Mouse (Mus musculus) Muller cell, postnatal 12 days (primary cell): ENCODE results near the gene Chil1.

Experiments
- DNase-seq: peaks from one replicate; pipeline ENCODE4 v3.0.0-alpha.2; 2015; ENCODE audit errors: inconsistent ontology term

Gene Chil1

GRCm38 (mm10) chr1:134205296-134206018 lies 23.5 kb downstream of the Chil1 start:
- no peak for DNase-seq

DNA sequence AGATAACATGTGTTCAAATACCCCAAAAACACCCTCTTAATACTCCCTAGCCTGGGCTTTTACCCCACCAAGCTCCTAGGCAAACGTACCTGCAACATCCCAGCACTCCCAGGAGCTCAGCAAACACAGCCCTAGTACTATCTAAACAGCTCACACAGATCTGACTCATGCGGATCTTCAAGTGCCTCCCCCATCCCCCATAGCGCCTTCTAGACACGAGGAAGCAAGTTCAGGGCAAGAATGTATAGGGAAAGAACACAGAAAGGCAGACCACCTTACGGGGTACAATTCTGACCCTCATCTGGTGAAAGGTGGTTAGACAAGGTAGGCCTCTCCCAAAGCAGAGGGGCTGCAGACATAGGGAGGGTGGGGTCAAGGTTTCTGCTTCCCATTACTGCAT lies 24.1 kb downstream of the Chil1 start:
- DNase-seq: no peak

DNA sequence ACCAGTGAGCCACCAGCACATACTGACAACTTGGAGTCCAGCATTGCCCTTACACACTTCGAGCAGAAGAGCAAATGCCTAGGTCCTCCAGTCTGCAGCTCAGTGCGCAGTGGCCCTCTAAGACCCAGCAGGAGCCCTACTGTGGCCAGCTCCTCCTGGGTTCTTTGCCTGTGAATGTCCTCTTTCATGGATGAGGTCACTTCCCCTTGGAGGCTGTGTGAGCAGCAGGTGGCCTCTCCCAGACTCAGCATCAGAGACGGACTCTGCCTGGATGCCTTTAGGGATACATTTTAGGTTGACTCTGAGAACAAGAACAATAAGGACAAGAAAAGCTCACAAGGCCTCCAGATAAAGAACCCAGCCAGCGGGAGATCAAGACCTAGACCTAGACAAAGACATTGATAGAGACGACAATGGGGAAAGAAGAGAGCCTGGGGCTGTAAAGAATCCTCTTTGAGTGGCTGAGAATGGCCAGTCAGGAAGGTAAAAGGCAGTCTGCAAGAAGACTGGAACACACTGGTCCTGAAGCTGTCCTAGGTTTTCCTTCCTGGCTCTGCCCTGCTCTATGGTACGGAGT lies 28.3 kb downstream of the Chil1 start:
- no peak for DNase-seq

- no peak for DNase-seq
These were observed 29.1 kb downstream of the Chil1 start for GRCm38 (mm10) chr1:134211043-134211442.

DNA sequence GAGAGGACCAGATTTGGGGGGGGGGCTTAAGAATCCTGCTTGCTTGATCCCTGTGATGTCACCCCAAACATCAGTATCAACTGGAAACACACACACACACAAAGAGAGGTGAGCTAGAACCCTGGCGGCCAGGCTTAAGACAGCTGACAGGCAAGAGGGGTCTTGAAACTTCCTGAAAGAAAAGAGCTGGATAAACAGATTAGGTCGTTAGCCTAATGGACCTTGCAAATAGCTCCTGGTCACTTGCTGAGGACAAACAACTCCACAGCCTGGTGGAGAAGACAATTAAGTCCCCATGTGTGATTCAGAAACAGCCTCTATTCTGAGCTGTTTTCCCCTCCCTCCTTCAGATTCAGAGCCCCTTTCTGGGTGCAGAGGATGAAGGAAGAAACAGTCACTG lies 29.7 kb downstream of the Chil1 start:
- no peak for DNase-seq

DNA sequence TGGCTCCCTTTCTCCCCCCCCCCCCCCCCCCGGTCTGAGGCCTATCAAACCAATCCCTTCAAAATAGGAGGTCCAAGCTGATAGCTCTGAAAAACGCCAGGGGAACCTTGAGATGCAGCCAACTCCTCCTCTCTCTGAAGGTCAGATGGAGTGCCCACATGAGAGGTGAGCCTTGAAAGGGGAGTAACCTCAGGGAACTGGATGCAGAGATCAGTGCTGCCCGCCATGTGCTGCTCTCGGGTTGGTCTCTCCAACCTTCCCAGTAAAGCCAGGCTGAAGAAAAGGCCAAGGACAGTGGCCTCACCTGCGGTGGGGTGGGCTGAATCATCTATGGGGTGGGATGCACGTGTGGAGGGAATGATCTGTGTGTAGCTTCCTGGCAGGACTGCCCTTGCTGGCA lies 30.4 kb downstream of the Chil1 start:
- no peak for DNase-seq

DNA sequence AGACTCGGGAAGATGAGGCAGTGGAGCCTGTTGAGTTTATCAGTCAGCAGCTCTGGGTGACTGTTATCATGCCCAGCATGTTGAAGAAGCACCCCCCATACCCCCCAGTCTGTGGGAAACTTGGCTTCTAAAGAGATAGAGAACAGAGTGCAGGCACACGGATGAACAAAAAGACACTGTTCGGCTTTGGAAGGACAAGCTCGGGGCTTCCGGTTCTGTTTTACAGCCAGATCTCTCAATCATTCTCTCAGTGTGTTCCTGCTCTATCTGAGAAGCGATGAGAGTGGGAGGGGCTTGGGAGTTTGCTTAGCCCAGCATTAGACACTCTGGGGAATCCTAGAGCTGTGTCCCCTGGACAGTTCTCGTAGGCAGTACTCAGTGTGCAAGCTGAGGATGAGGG lies 31.4 kb downstream of the Chil1 start:
- no peak for DNase-seq

GRCm38 (mm10) chr1:134215059-134215458 lies 33.1 kb downstream of the Chil1 start:
- no peak for DNase-seq

DNA sequence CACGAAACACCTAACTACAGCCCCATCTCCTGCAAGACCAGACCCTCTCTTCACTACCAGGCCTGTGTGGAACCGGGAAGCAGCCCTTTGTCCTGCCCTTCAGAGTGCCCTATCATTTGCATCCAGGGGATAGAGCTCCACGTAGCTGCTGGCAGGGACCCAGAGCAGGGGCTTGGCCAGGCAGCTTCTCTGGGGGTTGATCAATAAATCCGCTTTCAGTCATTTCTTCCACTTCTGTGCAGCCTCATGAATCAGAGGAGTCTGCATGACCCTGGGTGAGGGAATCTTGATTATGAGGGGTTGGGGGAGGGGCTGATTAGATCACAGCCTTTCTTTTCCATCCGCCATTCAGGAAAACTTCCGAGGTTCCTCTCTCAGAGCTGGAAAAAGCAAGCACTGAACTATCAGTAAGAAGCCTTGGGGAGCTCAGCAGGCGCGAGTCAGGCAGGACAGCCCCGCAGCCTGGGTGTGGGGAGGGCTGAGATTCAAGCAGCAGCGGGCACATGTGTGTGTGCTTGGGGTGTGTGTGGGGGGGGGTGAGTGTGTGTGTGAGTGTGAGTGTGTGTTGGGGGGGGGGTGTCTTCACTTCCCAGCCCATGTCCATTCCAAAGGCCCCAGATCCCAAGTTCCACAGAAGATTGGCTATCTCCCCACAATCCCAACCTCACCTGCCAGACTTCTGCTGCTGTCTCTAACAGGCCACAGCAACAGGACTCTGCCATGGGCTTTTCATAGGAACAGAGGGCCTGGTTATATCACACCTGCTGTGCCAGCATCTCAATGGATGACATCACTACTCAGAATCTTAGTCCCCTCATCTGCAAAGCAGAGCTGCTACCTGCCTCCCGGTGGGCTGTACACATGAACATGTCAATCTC lies 34.0 kb downstream of the Chil1 start:
- no peak for DNase-seq

GRCm38 (mm10) chr1:134216629-134216971 lies 34.6 kb downstream of the Chil1 start:
- DNase-seq: no peak

- DNase-seq: no peak
These were observed 35.1 kb downstream of the Chil1 start for GRCm38 (mm10) chr1:134217028-134217481.

DNA sequence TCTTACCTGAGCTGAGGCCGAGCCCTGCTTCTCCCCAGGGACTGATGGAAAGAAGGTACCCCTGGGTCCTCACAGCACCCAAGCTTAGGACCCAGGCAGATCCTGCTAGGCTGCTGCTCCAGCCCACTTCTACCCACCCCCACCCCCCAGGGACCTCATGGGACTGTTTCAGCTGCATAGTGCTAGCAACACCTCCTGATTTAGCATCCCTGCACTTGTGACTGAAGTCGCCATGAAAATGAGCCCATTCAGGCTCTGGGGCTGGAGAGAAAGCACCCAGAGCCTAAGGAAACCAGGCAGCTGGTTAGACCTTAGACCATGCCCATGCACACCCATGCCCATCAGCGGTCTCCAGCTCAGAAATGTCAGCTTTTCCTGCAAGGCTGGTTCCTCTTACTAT lies 36.0 kb downstream of the Chil1 start:
- no peak for DNase-seq

- DNase-seq: no peak
These were observed 37.6 kb downstream of the Chil1 start for GRCm38 (mm10) chr1:134219608-134220007.

GRCm38 (mm10) chr1:134221172-134221571 lies 39.2 kb downstream of the Chil1 start:
- DNase-seq: no peak

DNA sequence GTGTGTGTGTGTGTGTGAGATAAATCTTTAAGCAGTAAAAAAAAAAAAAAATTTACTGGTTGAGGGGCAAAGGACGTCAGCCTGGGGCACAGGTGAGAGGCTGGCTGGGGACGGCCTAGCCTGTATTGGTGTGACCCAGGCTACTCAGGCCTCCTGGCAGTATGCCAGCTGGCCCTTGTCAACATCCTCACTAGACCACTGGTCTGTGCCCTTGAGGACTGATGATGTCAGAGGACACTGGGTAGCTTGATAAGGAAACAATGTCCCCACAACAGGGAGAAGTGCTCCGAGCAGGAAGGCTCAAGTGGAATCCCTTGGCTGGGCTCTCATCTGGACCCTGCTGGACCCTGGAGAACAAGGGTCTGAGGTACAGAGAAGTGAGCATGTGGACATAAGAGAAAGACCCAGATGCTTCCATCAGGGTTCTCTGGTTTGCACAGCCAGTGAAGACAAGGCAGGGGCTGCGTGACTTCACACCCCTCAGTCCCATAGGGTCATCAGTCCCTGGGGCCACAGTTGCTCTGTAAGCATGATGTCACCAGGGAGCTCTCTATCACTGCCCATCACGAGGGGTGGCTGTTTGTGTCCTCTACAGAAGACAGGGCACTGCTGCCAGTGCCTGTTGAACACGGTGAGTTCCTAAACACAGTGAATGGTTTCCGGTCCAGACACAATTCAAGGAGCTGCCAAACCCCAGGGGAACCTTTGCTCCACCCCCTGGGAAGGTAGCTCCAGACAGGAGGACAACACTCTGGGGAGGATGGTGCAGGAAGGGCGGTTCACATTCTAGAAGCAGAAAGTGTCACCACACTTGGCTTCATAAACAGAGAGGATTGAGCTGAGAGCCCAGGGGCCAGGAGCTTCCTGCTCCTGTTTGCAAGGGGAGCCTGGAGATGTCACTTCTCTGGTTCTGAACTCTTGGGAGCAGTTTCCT lies 40.4 kb downstream of the Chil1 start:
- DNase-seq: no peak

DNA sequence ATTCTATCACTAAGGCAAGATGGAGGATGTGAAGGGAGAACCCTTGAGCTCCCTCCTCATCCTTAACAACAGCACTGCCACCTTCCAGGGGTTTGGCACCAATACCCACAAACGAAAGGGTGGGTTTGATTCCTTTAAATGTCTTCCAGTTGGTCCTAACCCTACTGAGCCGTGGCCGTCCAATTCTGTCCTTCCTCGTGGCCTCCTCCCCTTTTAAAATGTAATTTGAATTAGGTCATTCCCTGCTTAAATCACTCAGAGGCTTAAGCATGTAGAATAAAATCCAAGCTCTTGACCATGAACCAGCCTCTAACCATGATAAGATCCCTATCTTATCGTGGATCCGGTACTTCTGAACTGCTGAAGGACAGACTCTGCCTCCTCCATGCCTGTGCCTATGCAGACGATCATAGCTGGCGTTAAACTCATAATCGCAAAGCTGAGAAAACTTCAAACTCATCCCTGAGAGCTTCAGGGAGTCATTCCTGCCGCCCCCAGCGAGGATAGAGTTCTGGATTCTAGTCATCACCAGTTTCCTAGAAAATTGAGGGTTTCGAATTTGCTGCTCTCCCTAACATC lies 42.8 kb downstream of the Chil1 start:
- no peak for DNase-seq

GRCm38 (mm10) chr1:134225375-134225774 lies 43.4 kb downstream of the Chil1 start:
- no peak for DNase-seq

DNA sequence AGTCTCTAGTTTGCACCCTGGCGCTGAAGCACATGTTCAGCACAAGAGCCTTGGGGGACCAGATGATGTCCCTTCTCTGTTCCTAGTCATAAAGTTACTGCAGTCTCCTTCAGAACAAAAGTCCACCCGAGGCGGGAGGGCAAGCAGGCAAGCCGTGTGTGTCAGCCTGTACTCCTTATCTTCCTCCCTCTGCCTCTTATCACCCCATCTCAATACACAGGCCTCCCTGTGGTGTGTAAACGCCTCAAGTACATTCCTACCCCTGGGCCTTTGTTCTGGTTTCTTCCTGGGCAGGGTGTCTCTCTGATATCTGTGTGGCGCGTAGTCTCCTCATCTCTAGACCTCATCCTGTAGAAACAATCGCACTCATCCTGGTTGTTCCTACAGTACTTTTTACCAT lies 44.8 kb downstream of the Chil1 start:
- DNase-seq: no peak

DNA sequence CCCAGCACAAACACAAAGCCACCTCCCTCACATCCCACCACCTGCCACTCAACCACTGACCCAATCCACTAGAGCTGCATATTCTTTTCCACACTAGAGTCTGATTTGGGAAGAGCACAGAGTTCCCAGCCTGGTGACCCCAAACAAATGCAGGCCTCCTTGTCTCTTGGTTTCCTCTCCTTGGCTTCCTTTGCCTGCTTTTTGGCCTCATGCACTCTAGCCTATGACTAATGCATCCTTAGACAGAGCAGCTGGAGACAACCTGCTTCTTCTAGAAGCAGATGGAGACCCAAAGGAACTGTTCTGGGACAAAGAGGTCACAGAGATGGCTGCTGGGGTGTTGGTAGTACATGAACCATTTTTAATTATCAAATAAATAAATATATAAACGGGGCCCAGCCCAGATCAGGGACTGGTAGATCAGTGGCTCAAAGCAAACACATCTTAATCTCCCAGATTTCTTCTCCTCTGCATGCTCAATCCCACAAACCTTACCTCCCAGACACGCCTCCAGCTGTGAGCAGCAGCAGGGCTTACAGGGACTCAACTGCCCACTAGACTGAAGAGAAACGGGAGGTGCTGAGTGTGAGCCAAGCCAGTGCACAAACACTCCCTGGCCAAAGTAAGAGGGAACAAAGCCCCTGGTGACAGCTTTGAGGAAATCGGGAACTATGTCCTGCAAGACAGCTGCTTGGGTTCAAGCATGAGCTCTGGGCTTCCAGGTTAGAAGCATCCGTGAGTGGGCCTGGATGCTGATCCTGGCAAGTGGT lies 48.0 kb downstream of the Chil1 start:
- DNase-seq: no peak

DNA sequence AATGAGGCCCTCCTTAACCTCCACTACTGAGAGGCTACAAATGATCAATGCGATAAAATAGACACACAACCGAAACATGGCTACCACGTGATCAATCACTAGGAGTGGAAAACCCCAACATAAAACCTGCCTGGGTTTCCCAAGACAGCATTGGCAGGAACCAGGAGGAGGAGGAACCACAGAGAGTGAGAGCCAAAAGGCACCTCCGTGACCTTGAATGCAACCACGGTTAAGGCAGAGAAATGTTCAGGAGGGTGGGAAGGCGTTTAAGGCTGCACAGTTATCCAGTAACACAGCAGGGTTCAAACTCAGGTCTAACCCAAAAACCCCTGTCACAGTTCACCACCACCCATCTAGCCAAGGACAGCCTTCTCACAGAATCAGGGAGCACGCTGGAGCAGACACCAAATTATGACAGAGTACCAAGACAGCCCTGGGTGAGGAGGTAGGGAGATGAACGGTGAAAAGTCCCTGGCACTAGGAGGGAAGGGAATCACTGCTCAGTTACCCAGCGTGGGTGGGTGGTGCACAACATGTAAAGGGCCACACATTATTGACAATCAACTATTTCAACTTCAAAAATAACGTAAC lies 48.8 kb downstream of the Chil1 start:
- DNase-seq: no peak
